Mouse (Mus musculus): ENCODE results near the gene Ccl26. TPM values are rescaled to one million over a fixed set of nuclear protein-coding genes. Genes with fewer than 3 reads are reported as not detected.
"Not testable (repeated sequence)": the region's sequence is repeated elsewhere in the genome, so short reads cannot be mapped to it uniquely, and the experiment has no call there.

Gene Ccl26
- not detected in 2 replicates for polyA plus RNA-seq (2014; fragmentation: Nextera tagmentation; extraction: Ambion mirVana)

DNA sequence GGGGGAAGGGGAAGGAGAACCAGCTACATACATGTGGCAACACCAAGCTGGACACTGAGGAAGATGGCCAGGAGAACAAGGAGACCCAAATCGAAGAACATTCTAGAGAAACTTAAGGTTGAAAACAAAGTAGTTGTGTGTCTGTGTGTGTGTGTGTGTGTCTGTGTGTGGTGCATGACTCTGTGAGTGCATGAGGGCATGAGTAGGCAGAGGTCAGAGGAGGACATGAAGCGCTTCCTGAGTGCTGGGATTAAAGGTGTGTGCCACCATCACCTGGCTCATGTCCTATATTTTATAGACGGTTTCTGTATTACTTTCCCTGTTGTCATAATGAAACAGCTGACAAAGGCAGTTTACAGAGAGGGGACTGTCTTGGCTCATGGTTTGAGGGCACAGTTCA is at the start of gene Ccl26:
Ccl26 (minus strand) TSS at position 101 of the 400 bp plus-strand sequence.
- no peaks in the 10 kb centered on the region for H3K36me3 ChIP-seq (ENCODE audit: control insufficient read depth, insufficient read depth, low read length)
- no peak within 1 kb of the TSS for H3K27ac ChIP-seq (ENCODE audit: low read depth, low read length)
- H3K27me3 ChIP-seq (ENCODE audit: control insufficient read depth, insufficient read depth, low read length): no peaks in the 10 kb centered on the region
- H3K9me3 ChIP-seq (ENCODE audit: control insufficient read depth, low read length): no peaks in the 10 kb centered on the region
- WGBS: 90% methylated on average over 3 of the region's 3 CpGs
- no peak within 1 kb of the TSS for H3K9ac ChIP-seq (ENCODE audit: low read depth, low read length)
- no peak within 1 kb of the TSS for H3K4me3 ChIP-seq (ENCODE audit: low read length)
- H3K4me2 ChIP-seq (replicated peaks; ENCODE audit: low read depth, low read length): no peak within 1 kb of the TSS
- H3K4me1 ChIP-seq (ENCODE audit: control insufficient read depth, insufficient read depth, low read length): no peaks in the 10 kb centered on the region
- ATAC-seq (ENCODE audit: low FRiP score, low TSS enrichment): no peak

DNA sequence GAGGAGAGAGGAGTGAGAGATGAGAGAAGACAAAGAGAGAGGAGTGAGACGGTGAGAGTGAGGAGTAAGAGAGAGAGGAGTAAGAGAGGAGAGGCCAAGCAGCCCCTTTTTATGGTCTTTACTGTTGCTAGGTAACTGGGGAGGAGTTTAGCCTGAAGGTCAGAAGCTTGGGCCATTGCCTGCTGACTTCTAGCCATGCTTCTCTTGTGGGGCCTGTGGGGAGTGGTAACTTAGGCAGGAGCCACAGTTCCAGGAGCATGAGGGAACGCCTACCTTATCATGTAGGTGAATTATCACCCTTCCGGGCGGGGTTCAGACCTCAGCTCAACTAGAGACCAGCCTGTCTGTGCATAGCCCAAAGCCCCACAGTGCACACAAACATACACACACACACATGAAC is 46.4 kb upstream of the Ccl26 start:
- Histone ChIP-seq H3K27ac (ENCODE audit: low read depth, low read length) (no peak overlapping the region), H3K4me3 (ENCODE audit: low read length) (no peak overlapping the region), H3K4me1 (ENCODE audit: control insufficient read depth, insufficient read depth, low read length) (no peaks in the 10 kb centered on the region), H3K4me2 (replicated peaks; ENCODE audit: low read depth, low read length) (no peak overlapping the region), H3K9me3 (ENCODE audit: control insufficient read depth, low read length) (0 out of 2 replicates have a peak, but pooled peaks cover 2% of the 10 kb centered on the region), H3K27me3 (ENCODE audit: control insufficient read depth, insufficient read depth, low read length) (no peaks in the 10 kb centered on the region), H3K9ac (ENCODE audit: low read depth, low read length) (no peak overlapping the region), H3K36me3 (ENCODE audit: control insufficient read depth, insufficient read depth, low read length) (no peaks in the 10 kb centered on the region)
- ATAC-seq (ENCODE audit: low FRiP score, low TSS enrichment): no peak
- WGBS: 66% methylated on average over 4 of the region's 4 CpGs

DNA sequence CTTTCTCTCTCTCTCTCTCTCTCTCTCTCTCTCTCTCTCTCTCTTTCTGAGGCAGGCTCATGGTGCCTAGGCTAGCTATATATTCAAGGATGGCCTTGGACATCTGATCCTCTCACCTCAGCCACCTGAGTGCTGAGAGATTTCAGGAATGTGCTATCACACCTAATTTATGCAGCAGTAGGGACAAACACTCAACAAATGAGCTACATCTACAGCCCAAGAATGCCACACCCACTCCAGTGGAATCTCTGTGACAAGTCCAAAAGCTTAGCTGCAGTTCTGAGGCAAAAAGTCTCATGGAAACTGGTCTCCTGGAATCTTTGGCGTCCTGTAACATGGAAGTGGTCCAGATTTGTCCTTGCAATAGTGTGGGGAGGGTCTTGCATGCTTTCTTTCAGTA is 44.2 kb upstream of the Ccl26 start:
- ATAC-seq (ENCODE audit: low FRiP score, low TSS enrichment): no peak
- H3K4me1 ChIP-seq (ENCODE audit: control insufficient read depth, insufficient read depth, low read length): no peaks in the 10 kb centered on the region
- H3K36me3 ChIP-seq (ENCODE audit: control insufficient read depth, insufficient read depth, low read length): no peaks in the 10 kb centered on the region
- no peaks in the 10 kb centered on the region for H3K27me3 ChIP-seq (ENCODE audit: control insufficient read depth, insufficient read depth, low read length)
- H3K9ac ChIP-seq (ENCODE audit: low read depth, low read length): no peak overlapping the region
- 50% methylated on average over 1 of the region's 1 CpGs for WGBS
- H3K9me3 ChIP-seq (ENCODE audit: control insufficient read depth, low read length): peaks cover 8% of the 10 kb centered on the region; the same call in 1 of the 2 replicates
- H3K4me2 ChIP-seq (replicated peaks; ENCODE audit: low read depth, low read length): no peak overlapping the region
- no peak overlapping the region for H3K27ac ChIP-seq (ENCODE audit: low read depth, low read length)
- no peak overlapping the region for H3K4me3 ChIP-seq (ENCODE audit: low read length)

DNA sequence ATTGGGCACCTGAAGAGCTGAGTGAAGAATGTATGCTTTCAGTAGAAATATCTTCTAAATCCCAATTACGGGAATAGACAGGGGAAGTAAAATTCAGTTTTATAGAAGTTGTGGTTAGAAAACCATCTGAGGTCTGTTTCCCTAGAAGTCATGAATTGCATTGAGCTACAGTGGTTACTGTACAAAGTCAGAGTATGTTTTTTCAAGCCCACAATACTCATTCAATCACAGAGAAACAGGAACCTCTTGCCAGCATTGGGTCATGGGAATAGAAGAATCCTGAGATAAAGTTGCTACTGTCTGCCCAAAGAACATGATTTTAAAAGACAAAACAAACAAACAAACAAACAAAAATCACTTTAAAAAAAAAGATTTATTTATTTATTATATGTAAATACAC is 43.3 kb upstream of the Ccl26 start:
- not testable (repeated sequence) for H3K9me3 ChIP-seq (ENCODE audit: control insufficient read depth, low read length); H3K4me2 ChIP-seq (replicated peaks; ENCODE audit: low read depth, low read length); H3K27ac ChIP-seq (ENCODE audit: low read depth, low read length); H3K4me3 ChIP-seq (ENCODE audit: low read length); H3K9ac ChIP-seq (ENCODE audit: low read depth, low read length); H3K4me1 ChIP-seq (ENCODE audit: control insufficient read depth, insufficient read depth, low read length); H3K27me3 ChIP-seq (ENCODE audit: control insufficient read depth, insufficient read depth, low read length); H3K36me3 ChIP-seq (ENCODE audit: control insufficient read depth, insufficient read depth, low read length); ATAC-seq (ENCODE audit: low FRiP score, low TSS enrichment)
- WGBS: no CpG with 5 or more reads among the region's 1 CpGs

DNA sequence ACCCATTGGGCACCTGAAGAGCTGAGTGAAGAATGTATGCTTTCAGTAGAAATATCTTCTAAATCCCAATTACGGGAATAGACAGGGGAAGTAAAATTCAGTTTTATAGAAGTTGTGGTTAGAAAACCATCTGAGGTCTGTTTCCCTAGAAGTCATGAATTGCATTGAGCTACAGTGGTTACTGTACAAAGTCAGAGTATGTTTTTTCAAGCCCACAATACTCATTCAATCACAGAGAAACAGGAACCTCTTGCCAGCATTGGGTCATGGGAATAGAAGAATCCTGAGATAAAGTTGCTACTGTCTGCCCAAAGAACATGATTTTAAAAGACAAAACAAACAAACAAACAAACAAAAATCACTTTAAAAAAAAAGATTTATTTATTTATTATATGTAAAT is 41.3 kb upstream of the Ccl26 start:
- not testable (repeated sequence) for H3K4me1 ChIP-seq (ENCODE audit: control insufficient read depth, insufficient read depth, low read length); ATAC-seq (ENCODE audit: low FRiP score, low TSS enrichment); H3K27ac ChIP-seq (ENCODE audit: low read depth, low read length); H3K27me3 ChIP-seq (ENCODE audit: control insufficient read depth, insufficient read depth, low read length); H3K36me3 ChIP-seq (ENCODE audit: control insufficient read depth, insufficient read depth, low read length); H3K4me2 ChIP-seq (replicated peaks; ENCODE audit: low read depth, low read length); H3K9me3 ChIP-seq (ENCODE audit: control insufficient read depth, low read length); H3K9ac ChIP-seq (ENCODE audit: low read depth, low read length); H3K4me3 ChIP-seq (ENCODE audit: low read length)
- WGBS: no CpG with 5 or more reads among the region's 1 CpGs

DNA sequence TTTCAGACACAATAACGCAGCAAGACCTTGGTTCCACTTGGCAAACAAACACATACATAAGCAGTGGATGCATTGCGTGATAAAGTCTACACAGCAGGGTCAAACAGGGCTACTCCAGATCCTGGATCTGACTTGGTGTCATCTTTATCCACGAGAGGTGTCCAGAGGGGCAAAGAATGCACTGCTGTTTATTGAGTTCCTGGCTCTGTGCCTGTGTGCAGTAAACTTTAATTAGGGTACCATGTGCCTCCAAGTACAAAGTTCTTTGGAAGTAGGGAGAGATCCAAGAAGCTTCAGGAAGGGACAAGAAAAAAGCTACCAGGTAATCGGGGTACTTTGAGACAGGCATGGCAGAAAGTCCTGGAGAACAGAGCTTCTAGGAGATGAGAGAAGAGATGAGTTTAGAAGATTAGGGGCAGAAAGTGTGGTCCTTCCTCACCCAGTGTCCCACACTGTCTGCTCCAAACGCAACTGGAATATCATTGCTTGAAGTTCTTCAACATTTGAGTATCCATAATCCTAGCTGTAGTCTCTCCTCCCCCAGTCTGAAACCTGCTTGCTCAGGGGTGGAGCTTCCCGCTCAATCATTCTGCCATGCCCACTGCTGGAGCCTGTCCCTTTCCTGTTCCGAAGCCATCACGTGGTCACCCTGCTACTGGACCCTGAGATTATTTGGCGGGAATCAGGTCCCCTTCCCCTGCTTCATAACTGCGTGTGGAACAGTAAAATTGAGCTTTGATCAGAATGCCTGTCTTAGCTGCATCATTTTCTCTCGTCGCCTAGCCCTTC is 26.8 kb upstream of the Ccl26 start:
- no peak overlapping the region for H3K4me2 ChIP-seq (replicated peaks; ENCODE audit: low read depth, low read length)
- ATAC-seq (ENCODE audit: low FRiP score, low TSS enrichment): no peak
- no peak overlapping the region for H3K27ac ChIP-seq (ENCODE audit: low read depth, low read length)
- H3K4me3 ChIP-seq (ENCODE audit: low read length): no peak overlapping the region
- WGBS: 80% methylated on average over 12 of the region's 12 CpGs
- no peaks in the 10 kb centered on the region for H3K4me1 ChIP-seq (ENCODE audit: control insufficient read depth, insufficient read depth, low read length)
- H3K9ac ChIP-seq (ENCODE audit: low read depth, low read length): no peak overlapping the region
- no peaks in the 10 kb centered on the region for H3K36me3 ChIP-seq (ENCODE audit: control insufficient read depth, insufficient read depth, low read length)
- no peaks in the 10 kb centered on the region for H3K27me3 ChIP-seq (ENCODE audit: control insufficient read depth, insufficient read depth, low read length)
- H3K9me3 ChIP-seq (ENCODE audit: control insufficient read depth, low read length): 0 out of 2 replicates have a peak, but pooled peaks cover 4% of the 10 kb centered on the region

DNA sequence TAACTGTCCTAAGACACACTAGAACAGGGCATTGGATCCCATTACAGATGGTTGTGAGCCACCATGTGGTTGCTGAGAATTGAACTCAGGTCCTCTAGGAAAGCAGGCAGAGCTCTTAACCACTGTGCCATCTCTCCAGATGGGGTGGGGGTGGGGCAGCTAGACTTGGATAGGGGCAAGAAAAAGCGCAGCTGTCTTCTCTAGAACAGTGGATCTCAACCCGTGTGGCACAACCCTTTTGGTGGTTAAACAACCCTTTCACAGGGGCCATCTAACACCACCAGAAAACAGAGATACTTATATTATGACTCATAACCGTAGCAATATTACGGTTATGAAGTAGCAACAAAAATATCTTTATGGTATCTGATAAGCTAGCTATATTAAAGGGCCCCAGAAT is 24.4 kb upstream of the Ccl26 start:
- no peak overlapping the region for H3K9ac ChIP-seq (ENCODE audit: low read depth, low read length)
- 0 out of 2 replicates have a peak, but pooled peaks cover 4% of the 10 kb centered on the region for H3K9me3 ChIP-seq (ENCODE audit: control insufficient read depth, low read length)
- ATAC-seq (ENCODE audit: low FRiP score, low TSS enrichment): no peak
- 84% methylated on average over 4 of the region's 4 CpGs for WGBS
- H3K4me1 ChIP-seq (ENCODE audit: control insufficient read depth, insufficient read depth, low read length): no peaks in the 10 kb centered on the region
- no peak overlapping the region for H3K4me2 ChIP-seq (replicated peaks; ENCODE audit: low read depth, low read length)
- H3K27me3 ChIP-seq (ENCODE audit: control insufficient read depth, insufficient read depth, low read length): no peaks in the 10 kb centered on the region
- no peak overlapping the region for H3K4me3 ChIP-seq (ENCODE audit: low read length)
- H3K27ac ChIP-seq (ENCODE audit: low read depth, low read length): no peak overlapping the region
- no peaks in the 10 kb centered on the region for H3K36me3 ChIP-seq (ENCODE audit: control insufficient read depth, insufficient read depth, low read length)

DNA sequence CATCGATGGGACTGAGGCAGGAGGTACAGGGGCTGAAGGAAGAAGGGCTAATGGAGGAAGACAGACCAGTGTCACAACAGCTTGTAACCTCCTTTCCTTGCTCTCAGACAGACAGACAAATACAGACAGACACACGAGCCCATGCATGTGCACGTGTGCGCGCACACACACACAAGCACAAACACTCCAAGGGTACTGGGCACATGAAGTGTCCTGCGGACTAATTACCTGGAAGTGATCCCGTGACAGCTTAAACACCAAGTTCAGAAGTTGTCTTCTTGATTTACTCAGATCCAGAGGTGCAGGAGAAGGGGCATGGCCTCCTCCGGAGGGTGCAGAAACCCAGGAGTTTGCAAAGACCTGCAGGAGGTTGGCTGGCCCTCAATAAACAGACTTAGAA is 22.3 kb upstream of the Ccl26 start:
- ATAC-seq (ENCODE audit: low FRiP score, low TSS enrichment): no peak
- WGBS: 72% methylated on average over 8 of the region's 8 CpGs
- H3K4me3 ChIP-seq (ENCODE audit: low read length): no peak overlapping the region
- H3K27ac ChIP-seq (ENCODE audit: low read depth, low read length): no peak overlapping the region
- 0 out of 2 replicates have a peak, but pooled peaks cover 4% of the 10 kb centered on the region for H3K9me3 ChIP-seq (ENCODE audit: control insufficient read depth, low read length)
- no peak overlapping the region for H3K9ac ChIP-seq (ENCODE audit: low read depth, low read length)
- H3K36me3 ChIP-seq (ENCODE audit: control insufficient read depth, insufficient read depth, low read length): no peaks in the 10 kb centered on the region
- no peak overlapping the region for H3K4me2 ChIP-seq (replicated peaks; ENCODE audit: low read depth, low read length)
- no peaks in the 10 kb centered on the region for H3K27me3 ChIP-seq (ENCODE audit: control insufficient read depth, insufficient read depth, low read length)
- no peaks in the 10 kb centered on the region for H3K4me1 ChIP-seq (ENCODE audit: control insufficient read depth, insufficient read depth, low read length)

DNA sequence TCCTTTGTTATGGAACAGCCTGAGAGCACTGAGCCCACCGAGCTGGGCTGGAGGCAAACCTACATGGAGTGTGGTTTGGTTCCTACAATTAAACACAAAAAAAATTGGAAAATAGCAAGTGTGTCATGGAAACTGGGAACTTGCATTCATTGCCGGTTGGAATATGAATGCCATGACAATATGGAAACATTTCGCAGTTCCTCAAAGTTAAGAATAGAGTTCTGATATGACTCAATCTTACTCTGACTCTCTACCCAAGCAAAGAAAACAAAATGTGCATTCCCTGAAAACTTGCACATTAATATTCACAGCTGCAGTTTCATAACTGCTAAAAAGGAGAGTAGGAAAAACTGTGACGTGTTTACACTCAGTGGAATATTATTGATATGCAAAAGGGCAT is 19.0 kb upstream of the Ccl26 start:
- H3K9ac ChIP-seq (ENCODE audit: low read depth, low read length): no peak overlapping the region
- H3K4me2 ChIP-seq (replicated peaks; ENCODE audit: low read depth, low read length): no peak overlapping the region
- no peak for ATAC-seq (ENCODE audit: low FRiP score, low TSS enrichment)
- no peaks in the 10 kb centered on the region for H3K4me1 ChIP-seq (ENCODE audit: control insufficient read depth, insufficient read depth, low read length)
- H3K36me3 ChIP-seq (ENCODE audit: control insufficient read depth, insufficient read depth, low read length): no peaks in the 10 kb centered on the region
- no peak overlapping the region for H3K27ac ChIP-seq (ENCODE audit: low read depth, low read length)
- WGBS: 88% methylated on average over 4 of the region's 4 CpGs
- no peak overlapping the region for H3K4me3 ChIP-seq (ENCODE audit: low read length)
- no peaks in the 10 kb centered on the region for H3K27me3 ChIP-seq (ENCODE audit: control insufficient read depth, insufficient read depth, low read length)
- no peaks in the 10 kb centered on the region for H3K9me3 ChIP-seq (ENCODE audit: control insufficient read depth, low read length)

All from kidney, embryonic 14.5 days (tissue).